Mouse (Mus musculus): Measurements from ENCODE around the gene Rpl35. TPM values are rescaled to one million over a fixed set of nuclear protein-coding genes. Genes with fewer than 3 reads are reported as not detected.

Gene Rpl35
- polyA plus RNA-seq, 1 experiment from 2014 or later, result 585 TPM

DNA sequence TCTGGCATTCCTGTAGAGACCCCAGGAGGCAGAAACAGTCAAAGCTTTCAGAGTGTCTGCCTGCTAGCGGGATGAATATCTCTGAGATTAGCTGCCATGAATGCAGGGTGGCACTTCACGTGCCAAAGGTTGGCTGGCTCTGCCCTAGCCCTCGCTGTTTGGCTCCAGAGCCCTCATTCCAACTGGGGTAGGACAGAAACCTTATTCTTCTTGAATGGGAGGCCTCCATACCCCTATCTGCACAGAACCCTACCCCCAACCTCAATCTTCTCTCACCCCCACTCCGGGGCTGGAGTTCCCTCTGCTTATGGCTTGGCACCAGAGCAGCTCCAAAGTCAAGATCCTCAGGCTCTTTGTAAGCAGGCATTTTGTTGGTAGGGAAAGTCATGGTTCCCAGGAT lies 27.6 kb downstream of the Rpl35 start:
- no peaks in the 10 kb centered on the region for H3K36me3 ChIP-seq (ENCODE audit: control insufficient read depth, insufficient read depth)
- no peak for ATAC-seq
- no peak overlapping the region for H3K9ac ChIP-seq (ENCODE audit: low read depth, low read length)
- no peak for TF ChIP-seq CTCF (IDR thresholded peaks at IDR 0.05; ENCODE audit: low read depth)
- no peaks in the 10 kb centered on the region for H3K4me1 ChIP-seq (replicated peaks; ENCODE audit: control insufficient read depth, insufficient read depth, low read length)
- WGBS, result 85% methylated on average over 4 of the region's 4 CpGs
- H3K9me3 ChIP-seq (ENCODE audit: control insufficient read depth), result no peaks in the 10 kb centered on the region
- no peak overlapping the region for H3K4me2 ChIP-seq (replicated peaks; ENCODE audit: low read depth)
- no peaks in the 10 kb centered on the region; the same call in 1 of the 2 replicates for H3K27me3 ChIP-seq (replicated peaks; ENCODE audit: control insufficient read depth, insufficient read depth, low read length)
- no peak overlapping the region for H3K4me3 ChIP-seq (ENCODE audit: low read depth, low read length)
- H3K27ac ChIP-seq (ENCODE audit: low read depth, low read length), result no peak overlapping the region

DNA sequence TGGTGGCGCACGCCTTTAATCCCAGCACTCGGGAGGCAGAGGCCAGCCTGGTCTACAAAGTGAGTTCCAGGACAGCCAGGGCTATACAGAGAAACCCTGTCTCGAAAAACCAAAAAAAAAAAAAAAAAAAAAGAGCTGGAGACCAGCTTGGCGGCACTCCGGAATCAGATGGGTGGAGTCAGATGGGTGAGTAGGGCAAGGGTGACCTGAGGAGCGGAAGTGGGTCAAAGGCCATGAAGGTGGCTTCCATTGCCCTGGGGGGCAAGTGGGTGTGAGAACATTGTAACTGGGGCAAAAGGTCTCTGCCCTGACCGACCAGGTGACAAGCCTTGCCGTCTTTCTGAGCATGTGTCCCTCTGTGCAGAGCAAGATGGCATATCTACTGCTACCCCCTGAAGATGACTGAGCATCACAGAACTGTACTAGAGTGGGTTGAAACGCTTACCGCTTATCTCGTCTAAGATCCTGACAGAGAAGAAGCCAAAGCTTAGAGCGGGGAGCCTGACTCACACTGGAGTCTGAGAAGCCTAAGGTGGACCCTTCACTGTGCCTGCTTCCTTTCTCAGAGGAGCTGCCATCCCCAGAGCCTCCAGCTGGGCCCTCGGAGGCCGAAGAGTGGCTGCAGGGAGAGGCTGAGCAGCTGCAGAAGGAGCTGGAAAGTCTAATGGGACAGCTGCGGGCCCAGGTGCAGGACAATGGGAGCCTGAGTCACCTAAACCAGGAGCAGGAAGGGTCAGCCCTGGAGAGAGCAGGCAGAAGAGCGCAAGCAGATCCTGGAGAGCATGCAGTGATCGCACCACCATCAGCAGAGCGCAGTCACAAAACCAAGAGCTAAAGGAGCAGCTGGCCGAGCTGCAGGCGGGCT lies 29.3 kb downstream of the Rpl35 start:
- Histone ChIP-seq H3K36me3 (ENCODE audit: control insufficient read depth, insufficient read depth) (no peaks in the 10 kb centered on the region), H3K27ac (ENCODE audit: low read depth, low read length) (no peak overlapping the region), H3K27me3 (replicated peaks; ENCODE audit: control insufficient read depth, insufficient read depth, low read length) (no peaks in the 10 kb centered on the region; the same call in 1 of the 2 replicates), H3K9ac (ENCODE audit: low read depth, low read length) (no peak overlapping the region), H3K4me2 (replicated peaks; ENCODE audit: low read depth) (no peak overlapping the region), H3K4me3 (ENCODE audit: low read depth, low read length) (no peak overlapping the region), H3K9me3 (ENCODE audit: control insufficient read depth) (no peaks in the 10 kb centered on the region), H3K4me1 (replicated peaks; ENCODE audit: control insufficient read depth, insufficient read depth, low read length) (no peaks in the 10 kb centered on the region)
- TF ChIP-seq CTCF (IDR thresholded peaks at IDR 0.05; ENCODE audit: low read depth), result no peak
- WGBS, result 78% methylated on average over 20 of the region's 21 CpGs
- no peak for ATAC-seq

DNA sequence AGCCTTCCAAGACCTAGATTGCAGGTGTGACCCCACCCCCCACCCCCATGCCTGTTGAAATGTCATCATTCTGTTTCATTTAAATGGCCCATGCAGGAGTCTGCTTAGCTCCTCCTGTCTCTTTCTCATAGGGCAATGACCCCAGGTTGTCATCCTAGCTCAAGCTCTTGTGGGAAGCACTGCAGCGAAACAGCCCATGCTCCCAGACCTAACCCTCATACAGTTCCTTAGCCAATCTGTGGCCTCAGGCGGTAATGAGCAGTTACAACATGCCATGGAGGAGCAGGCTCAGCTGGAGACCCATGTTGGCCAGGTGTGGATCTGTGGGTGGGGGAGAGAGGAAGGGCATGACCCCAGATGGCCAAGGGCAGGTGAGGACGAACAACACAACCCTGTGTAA lies 30.2 kb downstream of the Rpl35 start:
- 80% methylated on average over 3 of the region's 3 CpGs for WGBS

DNA sequence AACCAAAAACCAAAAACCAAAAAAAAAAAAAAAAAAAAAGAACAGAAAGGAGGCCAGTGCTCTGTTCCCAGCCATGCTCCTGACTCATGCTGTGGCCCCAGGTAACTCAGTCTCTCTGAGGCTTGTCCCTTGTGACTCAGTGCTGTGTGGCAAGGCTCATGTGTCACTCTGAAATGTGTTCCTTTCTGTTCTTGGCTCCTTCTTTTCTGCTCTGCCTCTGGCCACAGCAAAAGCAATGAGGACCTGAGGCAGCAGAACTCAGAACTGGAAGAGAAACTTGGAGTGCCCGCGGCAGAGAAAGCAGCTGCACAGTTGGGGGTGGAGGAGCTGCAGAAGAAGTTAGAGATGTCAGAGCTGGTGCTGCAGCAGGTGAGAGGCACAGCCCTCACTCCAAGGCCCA lies 31.3 kb downstream of the Rpl35 start:
- no peak for ATAC-seq
- no peaks in the 10 kb centered on the region for H3K9me3 ChIP-seq (ENCODE audit: control insufficient read depth)
- no peak overlapping the region for H3K4me3 ChIP-seq (ENCODE audit: low read depth, low read length)
- H3K27me3 ChIP-seq (replicated peaks; ENCODE audit: control insufficient read depth, insufficient read depth, low read length), result no peaks in the 10 kb centered on the region
- TF ChIP-seq CTCF (IDR thresholded peaks at IDR 0.05; ENCODE audit: low read depth), result no peak
- H3K4me1 ChIP-seq (replicated peaks; ENCODE audit: control insufficient read depth, insufficient read depth, low read length), result no peaks in the 10 kb centered on the region
- H3K36me3 ChIP-seq (ENCODE audit: control insufficient read depth, insufficient read depth), result no peaks in the 10 kb centered on the region
- no peak overlapping the region for H3K9ac ChIP-seq (ENCODE audit: low read depth, low read length)
- H3K4me2 ChIP-seq (replicated peaks; ENCODE audit: low read depth), result no peak overlapping the region
- H3K27ac ChIP-seq (ENCODE audit: low read depth, low read length), result no peak overlapping the region
- WGBS, result 62% methylated on average over 2 of the region's 2 CpGs

More for the DNA sequence above, 30.2 kb downstream of the Rpl35 start:
- H3K27me3 ChIP-seq (replicated peaks; ENCODE audit: control insufficient read depth, insufficient read depth, low read length), result no peaks in the 10 kb centered on the region; the same call in 1 of the 2 replicates
- ATAC-seq, result no peak
- no peaks in the 10 kb centered on the region for H3K36me3 ChIP-seq (ENCODE audit: control insufficient read depth, insufficient read depth)
- no peak overlapping the region for H3K9ac ChIP-seq (ENCODE audit: low read depth, low read length)
- H3K4me2 ChIP-seq (replicated peaks; ENCODE audit: low read depth), result no peak overlapping the region
- no peak overlapping the region for H3K4me3 ChIP-seq (ENCODE audit: low read depth, low read length)
- no peaks in the 10 kb centered on the region for H3K9me3 ChIP-seq (ENCODE audit: control insufficient read depth)
- TF ChIP-seq CTCF (IDR thresholded peaks at IDR 0.05; ENCODE audit: low read depth), result no peak
- H3K27ac ChIP-seq (ENCODE audit: low read depth, low read length), result no peak overlapping the region
- no peaks in the 10 kb centered on the region for H3K4me1 ChIP-seq (replicated peaks; ENCODE audit: control insufficient read depth, insufficient read depth, low read length)

DNA sequence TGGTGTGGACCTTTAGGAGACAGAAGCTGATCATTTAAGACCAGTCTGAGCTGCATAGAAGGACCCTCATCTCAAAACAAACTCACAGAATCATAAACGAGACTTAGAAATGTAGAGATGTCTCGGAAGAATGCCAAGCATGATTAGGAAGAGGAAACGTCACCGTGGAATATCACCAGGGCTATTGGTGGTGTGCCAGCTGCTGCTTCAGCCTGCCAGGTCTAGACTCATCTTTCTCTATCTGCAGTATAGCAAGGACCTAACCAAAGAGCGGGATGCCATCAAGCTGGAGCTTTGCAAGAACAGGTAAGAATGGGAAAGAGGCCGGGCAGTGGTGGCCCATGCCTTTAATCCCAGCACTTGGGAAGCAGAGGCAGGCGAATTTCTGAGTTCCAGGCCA lies 31.7 kb downstream of the Rpl35 start:
- Histone ChIP-seq H3K4me1 (replicated peaks; ENCODE audit: control insufficient read depth, insufficient read depth, low read length) (no peaks in the 10 kb centered on the region), H3K27ac (ENCODE audit: low read depth, low read length) (no peak overlapping the region), H3K9ac (ENCODE audit: low read depth, low read length) (no peak overlapping the region), H3K4me2 (replicated peaks; ENCODE audit: low read depth) (no peak overlapping the region), H3K4me3 (ENCODE audit: low read depth, low read length) (no peak overlapping the region), H3K27me3 (replicated peaks; ENCODE audit: control insufficient read depth, insufficient read depth, low read length) (no peaks in the 10 kb centered on the region), H3K36me3 (ENCODE audit: control insufficient read depth, insufficient read depth) (no peaks in the 10 kb centered on the region), H3K9me3 (ENCODE audit: control insufficient read depth) (no peaks in the 10 kb centered on the region)
- 70% methylated on average over 7 of the region's 7 CpGs for WGBS
- no peak for TF ChIP-seq CTCF (IDR thresholded peaks at IDR 0.05; ENCODE audit: low read depth)
- no peak for ATAC-seq

DNA sequence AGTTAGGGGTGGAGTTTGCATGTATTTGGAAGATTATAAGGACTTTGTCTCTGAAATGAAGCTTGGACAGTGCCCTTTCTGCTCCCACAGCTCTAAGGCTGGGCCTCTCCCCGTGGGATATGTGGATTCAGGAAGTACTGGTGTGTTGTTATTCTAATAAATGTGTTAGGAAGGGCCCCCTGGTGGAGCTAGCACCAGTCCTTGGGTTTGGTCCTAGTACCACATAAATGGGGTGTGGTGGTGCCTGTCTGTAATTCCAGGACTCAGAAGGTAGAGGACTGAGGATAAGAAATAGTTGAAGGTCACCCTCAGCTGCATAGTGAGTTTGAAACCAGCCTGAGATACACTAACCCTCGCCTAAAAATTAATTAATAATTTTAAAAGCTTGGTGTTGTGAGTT lies 32.2 kb downstream of the Rpl35 start:
- peak; percentile 40; the same call in 1 of the 2 replicates for TF ChIP-seq CTCF (IDR thresholded peaks at IDR 0.05; ENCODE audit: low read depth)
- 29% methylated on average over 2 of the region's 2 CpGs for WGBS
- peak; percentile 29; the same call in 1 of the 2 replicates for ATAC-seq

More for the DNA sequence above, 32.2 kb downstream of the Rpl35 start:
- Histone ChIP-seq H3K36me3 (ENCODE audit: control insufficient read depth, insufficient read depth) (no peaks in the 10 kb centered on the region), H3K27ac (ENCODE audit: low read depth, low read length) (no peak overlapping the region), H3K27me3 (replicated peaks; ENCODE audit: control insufficient read depth, insufficient read depth, low read length) (no peaks in the 10 kb centered on the region), H3K4me2 (replicated peaks; ENCODE audit: low read depth) (no peak overlapping the region), H3K9ac (ENCODE audit: low read depth, low read length) (no peak overlapping the region), H3K9me3 (ENCODE audit: control insufficient read depth) (no peaks in the 10 kb centered on the region), H3K4me3 (ENCODE audit: low read depth, low read length) (no peak overlapping the region), H3K4me1 (replicated peaks; ENCODE audit: control insufficient read depth, insufficient read depth, low read length) (no peaks in the 10 kb centered on the region)
